Mouse (Mus musculus) kidney, adult 18-20 months (tissue): ENCODE results near the gene Gpr15.

Experiments
- DNase-seq: peaks from one replicate; pipeline ENCODE4 v3.0.0; 2021

Gene Gpr15

GRCm38 (mm10) chr16:58669917-58670630 lies 48.8 kb downstream of the Gpr15 start, which contains the start of gene Cpox:
Cpox (plus strand) TSS chr16:58670292.
- DNase-seq = peak; percentile 87

- DNase-seq = no peak
Observed at GRCm38 (mm10) chr16:58669264-58669663, 49.6 kb downstream of the Gpr15 start.

GRCm38 (mm10) chr16:58668586-58668985 lies 50.3 kb downstream of the Gpr15 start:
- DNase-seq = no peak
